ENCODE assay signal across 8 mouse cellular contexts in the genomic region with DNA sequence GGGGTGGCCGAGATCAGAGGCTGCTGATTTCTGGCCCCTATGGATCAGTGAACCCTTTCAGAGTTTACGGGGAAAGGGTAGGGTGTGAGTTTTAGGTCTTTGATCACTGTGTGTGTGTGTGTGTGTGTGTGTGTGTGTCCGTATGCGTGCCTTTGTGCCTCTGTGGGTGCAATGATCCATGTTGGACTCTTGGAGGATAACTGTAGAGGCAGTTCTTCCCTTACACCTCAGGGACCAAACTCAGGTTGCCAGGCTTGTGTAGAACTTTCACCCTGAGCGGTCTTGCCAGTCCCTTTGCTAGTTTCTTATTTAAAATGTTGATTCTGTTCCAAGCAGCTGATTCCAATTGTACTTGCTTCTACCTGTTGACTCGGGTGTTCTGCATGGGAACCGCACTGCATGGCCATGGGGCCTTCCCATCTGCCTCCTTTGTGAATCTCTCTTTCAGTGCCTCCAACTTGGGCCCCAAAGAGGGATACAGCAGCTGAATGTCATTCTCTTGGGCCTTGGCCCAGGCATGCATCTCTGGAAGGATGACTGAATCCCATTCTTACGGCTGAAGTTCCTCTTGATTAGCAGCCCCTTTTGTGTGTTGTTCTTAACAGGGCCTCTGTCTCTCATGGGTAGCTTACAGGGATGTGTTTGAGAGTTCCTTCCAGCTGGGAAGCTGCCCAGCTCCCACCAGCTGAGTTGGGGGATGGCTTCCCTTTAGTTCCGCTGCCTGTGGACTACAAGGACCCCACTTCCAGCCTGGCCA.
DNase-seq lines count a peak whose midpoint lies in the region; ATAC-seq and TF ChIP-seq lines count a peak whose summit lies in the region.

No protein-coding gene starts in this region.

- no peak overlapping the region for H3K4me3 ChIP-seq in lung, embryonic 15.5 days
- H3K4me3 ChIP-seq in heart, embryonic 11.5 days (ENCODE audit: low read depth, low read length) = no peak overlapping the region
- no peak overlapping the region for H3K4me3 ChIP-seq in kidney, postnatal 0 days (replicated peaks; ENCODE audit: low read depth, low read length)

- no peaks in the 10 kb centered on the region for H3K27me3 ChIP-seq in lung, embryonic 15.5 days
- H3K27me3 ChIP-seq in heart, embryonic 11.5 days (ENCODE audit: control insufficient read depth, insufficient read depth, low read length) = no peaks in the 10 kb centered on the region
- H3K27me3 ChIP-seq in kidney, postnatal 0 days (ENCODE audit: insufficient read depth, low read length) = no peaks in the 10 kb centered on the region

- H3K9me3 ChIP-seq in lung, embryonic 15.5 days = no peaks in the 10 kb centered on the region
- H3K9me3 ChIP-seq in heart, embryonic 11.5 days (replicated peaks; ENCODE audit: control insufficient read depth, low read length) = no peaks in the 10 kb centered on the region
- H3K9me3 ChIP-seq in kidney, postnatal 0 days (replicated peaks; ENCODE audit: low read length) = no peaks in the 10 kb centered on the region

- H3K4me1 ChIP-seq in lung, embryonic 15.5 days = peaks cover 68% of the 10 kb centered on the region
- peaks cover 28% of the 10 kb centered on the region for H3K4me1 ChIP-seq in heart, embryonic 11.5 days (ENCODE audit: control insufficient read depth, insufficient read depth, low read length)
- H3K4me1 ChIP-seq in kidney, postnatal 0 days (replicated peaks; ENCODE audit: insufficient read depth, low read length) = peaks cover 26% of the 10 kb centered on the region

- no peak for DNase-seq in lung, postnatal 10 days
- no peak for DNase-seq in kidney, postnatal 0 days (ENCODE audit: low spot score)
- DNase-seq in retina, postnatal 1 day = peak; percentile 43
- DNase-seq in embryo, embryonic 11 days = no peak
- DNase-seq in urinary bladder, postnatal 10 days (ENCODE audit: low spot score) = no peak
- DNase-seq in urinary bladder, postnatal 25 days (ENCODE audit: low spot score) = no peak

- no peaks in the 10 kb centered on the region for H3K36me3 ChIP-seq in lung, embryonic 15.5 days
- H3K36me3 ChIP-seq in heart, embryonic 11.5 days (ENCODE audit: control insufficient read depth, insufficient read depth, low read length) = no peaks in the 10 kb centered on the region
- H3K36me3 ChIP-seq in kidney, postnatal 0 days (ENCODE audit: insufficient read depth, low read length) = no peaks in the 10 kb centered on the region

- H3K27ac ChIP-seq in lung, embryonic 15.5 days = peak overlapping the region; percentile 49
- H3K27ac ChIP-seq in heart, embryonic 11.5 days (ENCODE audit: low read depth, low read length) = peak overlapping the region; percentile 73
- H3K27ac ChIP-seq in kidney, postnatal 0 days = peak overlapping the region; percentile 44

- no peak overlapping the region for H3K4me2 ChIP-seq in lung, embryonic 15.5 days
- H3K4me2 ChIP-seq in heart, embryonic 11.5 days = no peak overlapping the region
- H3K4me2 ChIP-seq in kidney, postnatal 0 days (ENCODE audit: low read length) = no peak overlapping the region

- 69% methylated on average over 9 of the region's 9 CpGs for WGBS in lung, embryonic 15.5 days
- 78% methylated on average over 9 of the region's 9 CpGs for WGBS in heart, embryonic 11.5 days (ENCODE audit: insufficient replicate concordance)
- WGBS in kidney, postnatal 0 days = 60% methylated on average over 9 of the region's 9 CpGs

- no peak overlapping the region for H3K9ac ChIP-seq in lung, embryonic 15.5 days
- H3K9ac ChIP-seq in heart, embryonic 11.5 days (ENCODE audit: low read depth, low read length) = no peak overlapping the region
- H3K9ac ChIP-seq in kidney, postnatal 0 days (ENCODE audit: low read depth, low read length) = no peak overlapping the region

- no peak for ATAC-seq in lung, embryonic 15.5 days (ENCODE audit: borderline replicate concordance, extremely low read depth, low FRiP score, low TSS enrichment)
- ATAC-seq in heart, embryonic 11.5 days (replicated peaks; ENCODE audit: insufficient number of reproducible peaks, low FRiP score, low TSS enrichment) = no peak
- no peak for ATAC-seq in kidney, postnatal 0 days (replicated peaks; ENCODE audit: low FRiP score, low read depth)

- TF ChIP-seq CTCF in kidney, postnatal 0 days (IDR thresholded peaks at IDR 0.05; ENCODE audit: low read depth) = no peak
